Mouse (Mus musculus) layer of hippocampus, postnatal 36 days (tissue): ENCODE measurements around the gene B230118H07Rik. TPM values are rescaled to one million over a fixed set of nuclear protein-coding genes. Genes with fewer than 3 reads are reported as not detected.

ENCODE experiments used
- DNase-seq, 2 experiments: peaks; one replicate each; pipeline ENCODE4 v3.0.0; 2022
- total RNA-seq, 2 experiments: library from RNA; stranded (reverse); gene quantifications; 2 replicates each; pipeline ENCODE4 v1.2.3; 2021

B230118H07Rik gene
- total RNA-seq, 2 experiments from 2014 or later = 32.8 to 35.2 TPM

DNA sequence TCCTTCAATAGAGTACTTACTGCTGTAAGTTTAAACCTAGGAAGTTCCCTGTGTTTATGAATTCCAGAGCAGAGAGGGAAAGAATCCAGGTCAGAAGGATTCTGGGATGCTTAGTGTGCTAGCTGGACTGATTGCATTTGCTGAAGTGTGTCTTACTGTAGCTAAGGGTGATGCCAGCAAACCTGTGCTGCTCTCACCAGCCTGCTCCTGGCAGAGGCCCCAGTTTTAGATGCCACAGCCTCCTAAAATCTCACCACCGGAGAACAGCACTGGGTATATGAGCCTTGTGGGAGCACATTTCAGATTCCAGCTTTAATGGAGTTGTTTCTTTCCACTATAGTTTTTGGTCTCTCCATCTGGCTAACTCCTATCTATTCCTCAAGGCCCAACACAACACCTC lies 129.4 kb downstream of the B230118H07Rik start:
- no peak for DNase-seq

Other genes starting within 250 kb of the B230118H07Rik start
- gene Rag2, start 24.8 kb downstream of the B230118H07Rik start, total RNA-seq = not detected
- gene Rag1, start within 50 bp of the B230118H07Rik start, total RNA-seq = under 1 TPM; 0.10 to 0.12 TPM
- gene Traf6, start 28.9 kb upstream of the B230118H07Rik start, total RNA-seq = 10 to 100 TPM; 14.9 to 15.4 TPM
- 10 to 100 TPM in 1 of 2 experiments, 1 to 10 TPM in 1; 8.6 to 10.7 TPM for gene Prr5l, start 233.5 kb upstream of the B230118H07Rik start, total RNA-seq
- gene Commd9, start 236.7 kb upstream of the B230118H07Rik start, total RNA-seq = 10 to 100 TPM; 33.7 to 38.3 TPM